Comparison of ENCODE assay signal across 24 mouse cellular contexts in genomic region chr14:20134965-20135671, GRCm38 (mm10). TPM values are rescaled to one million over a fixed set of nuclear protein-coding genes. Genes with fewer than 3 reads are reported as not detected.
DNase-seq lines count a peak whose midpoint lies in the region; ATAC-seq and TF ChIP-seq lines count a peak whose summit lies in the region.
"Had no signal": no experiment of that assay in that cellular context is flagged by ENCODE, and none has a peak within 500 bp of the region (broad histone marks: within the 10 kb centered on the region; RNA-seq: fewer than 3 reads in every experiment).

No protein-coding gene starts in this region.

- 0 out of 2 replicates have a peak, but pooled peaks cover 4% of the 10 kb centered on the region for H3K9me3 ChIP-seq in liver, postnatal 0 days (ENCODE audit: low read length)
- no peaks in the 10 kb centered on the region for H3K9me3 ChIP-seq in liver, embryonic 12.5 days (replicated peaks)
- H3K9me3 ChIP-seq: G1E; heart, embryonic 12.5 days; hindbrain, embryonic 12.5 days had no signal

- no peaks in the 10 kb centered on the region for H3K4me1 ChIP-seq in liver, postnatal 0 days (ENCODE audit: insufficient read depth)
- no peaks in the 10 kb centered on the region for H3K4me1 ChIP-seq in liver, embryonic 12.5 days
- H3K4me1 ChIP-seq: hindbrain, embryonic 12.5 days had no signal

- H3K27ac ChIP-seq in liver, postnatal 0 days (ENCODE audit: low read depth), result no peak overlapping the region
- H3K27ac ChIP-seq in liver, embryonic 12.5 days, result no peak overlapping the region
- H3K27ac ChIP-seq: hindbrain, embryonic 12.5 days; limb, embryonic 12.5 days; liver, embryonic 14.5 days; macrophage had no signal

- ATAC-seq in liver, postnatal 0 days, result peak; percentile 66
- ATAC-seq in liver, embryonic 12.5 days, result no peak
- ATAC-seq: forebrain, postnatal 0 days; midbrain, embryonic 16.5 days; Patski had no signal

- no peak overlapping the region for H3K4me3 ChIP-seq in liver, postnatal 0 days (ENCODE audit: low read depth, low read length)
- no peak overlapping the region for H3K4me3 ChIP-seq in liver, embryonic 12.5 days
- H3K4me3 ChIP-seq: heart, embryonic 12.5 days; hindbrain, embryonic 12.5 days; limb, embryonic 12.5 days had no signal

- no peaks in the 10 kb centered on the region for H3K27me3 ChIP-seq in liver, postnatal 0 days (ENCODE audit: insufficient read depth, low read length)
- H3K27me3 ChIP-seq in liver, embryonic 12.5 days (replicated peaks), result no peaks in the 10 kb centered on the region
- H3K27me3 ChIP-seq: heart, embryonic 12.5 days; hindbrain, embryonic 12.5 days; limb, embryonic 12.5 days; Patski had no signal

- H3K36me3 ChIP-seq in liver, postnatal 0 days (replicated peaks; ENCODE audit: insufficient read depth, low read length), result no peaks in the 10 kb centered on the region
- peaks cover 11% of the 10 kb centered on the region for H3K36me3 ChIP-seq in liver, embryonic 12.5 days
- H3K36me3 ChIP-seq: heart, embryonic 12.5 days; hindbrain, embryonic 12.5 days; limb, embryonic 12.5 days had no signal

- TF ChIP-seq CTCF in liver, postnatal 0 days (IDR thresholded peaks at IDR 0.05; ENCODE audit: low read depth), result no peak

- H3K9ac ChIP-seq in liver, postnatal 0 days (replicated peaks), result no peak overlapping the region
- no peak overlapping the region for H3K9ac ChIP-seq in liver, embryonic 12.5 days
- H3K9ac ChIP-seq: forebrain, postnatal 0 days; heart, embryonic 12.5 days; hindbrain, embryonic 12.5 days; limb, embryonic 12.5 days; liver, embryonic 14.5 days had no signal

- no peak for TF ChIP-seq EP300 in liver, postnatal 0 days (IDR thresholded peaks at IDR 0.05; ENCODE audit: low read depth)

- WGBS in liver, postnatal 0 days (ENCODE audit: insufficient replicate concordance), result 79% methylated on average over 10 of the region's 10 CpGs
- 78% methylated on average over 10 of the region's 10 CpGs for whole genome bisulfite sequencing in liver, embryonic 12.5 days (ENCODE audit: insufficient replicate concordance)
- 38% methylated on average over 10 of the region's 10 CpGs for WGBS in large intestine, adult 2 months

- no peak overlapping the region for H3K4me2 ChIP-seq in liver, postnatal 0 days (ENCODE audit: low read depth, low read length)
- H3K4me2 ChIP-seq in liver, embryonic 12.5 days, result no peak overlapping the region
- H3K4me2 ChIP-seq: heart, embryonic 12.5 days; hindbrain, embryonic 12.5 days; limb, embryonic 12.5 days had no signal

- DNase-seq in liver, postnatal 0 days, result no peak
- DNase-seq in urinary bladder, postnatal 14 days (ENCODE audit: low spot score), result peak; percentile 63
- no peak for DNase-seq in urinary bladder, postnatal 25 days (ENCODE audit: low spot score)
- DNase-seq in large intestine, adult 2 months (ENCODE audit: low read depth, low spot score), result peak; percentile 70
- DNase-seq in ovary, postnatal 36 days (ENCODE audit: low spot score), result no peak
- DNase-seq in adrenal gland, adult 18-20 months (ENCODE audit: low spot score in 2 of 2), result no peak
- DNase-seq: adrenal gland, adult 2 months; cerebellum, adult 11 months; cerebellum, postnatal 10 days; forebrain, postnatal 0 days; gastrocnemius, postnatal 14 days; heart, adult 18-20 months; heart, postnatal 14 days; kidney, adult 2 months; kidney, postnatal 14 days had no signal

RNA-seq across cellular contexts. Expression of gene Saysd1, which starts 3.2 kb away (rescaled TPM):
- 9.6 and 11.0 TPM in 2 replicates for polyA plus RNA-seq in liver, postnatal 0 days (2015; fragmentation: Nextera tagmentation; extraction: Ambion mirVana)
- polyA plus RNA-seq in liver, embryonic 12.5 days (2016; fragmentation: Nextera tagmentation; extraction: Ambion mirVana), result 4.5 and 4.8 TPM in 2 replicates
- polyA plus RNA-seq in large intestine, adult 2 months (2012; rRNA removed), result 7.8 and 8.3 TPM in 2 replicates
- total RNA-seq in adrenal gland, adult 18-20 months (2021), result 1 to 10 TPM; 5.1 to 7.8 TPM

RNA-seq across cellular contexts. Expression of gene Kcnk5, which starts 46.5 kb away (rescaled TPM):
- polyA plus RNA-seq in liver, postnatal 0 days (2015; fragmentation: Nextera tagmentation; extraction: Ambion mirVana), result 4.5 and 5.1 TPM in 2 replicates
- polyA plus RNA-seq in liver, embryonic 12.5 days (2016; fragmentation: Nextera tagmentation; extraction: Ambion mirVana), result 8.6 and 8.9 TPM in 2 replicates
- polyA plus RNA-seq in large intestine, adult 2 months (2012; rRNA removed), result 20.4 and 37.5 TPM in 2 replicates
- total RNA-seq in adrenal gland, adult 18-20 months (2021), result 10 to 100 TPM in 1 of 2 experiments, 1 to 10 TPM in 1; 4.3 to 10.7 TPM

Comparison
In these comparisons a context has a peak if more than half of its experiments do, and no peak if none do; other contexts are left out.
1. DNase-seq: peak in urinary bladder, postnatal 14 days (single experiment) and large intestine, adult 2 months (single experiment); none in liver, postnatal 0 days (single experiment), urinary bladder, postnatal 25 days (single experiment), ovary, postnatal 36 days (single experiment) and adrenal gland, adult 18-20 months (0 of 2).